In genomic region chr7:77536890-77537289, GRCm38 (mm10) we compare ENCODE assay signal across 16 mouse cellular contexts.
"Had no signal": no experiment of that assay in that cellular context is flagged by ENCODE, and none has a peak within 500 bp of the region (broad histone marks: within the 10 kb centered on the region; RNA-seq: fewer than 3 reads in every experiment).

No protein-coding gene starts in this region.

- H3K27ac ChIP-seq: intestine, embryonic 15.5 days; layer of hippocampus, adult 2 months; limb, embryonic 10.5 days; macrophage; neural tube, embryonic 12.5 days; stomach, embryonic 15.5 days had no signal

- H3K4me3 ChIP-seq: intestine, embryonic 15.5 days; layer of hippocampus, adult 2 months; limb, embryonic 10.5 days; megakaryocyte, embryonic 14.5 days; myocyte; neural tube, embryonic 12.5 days; stomach, embryonic 15.5 days had no signal

- H3K4me2 ChIP-seq: intestine, embryonic 15.5 days; liver, embryonic 11.5 days; lung, embryonic 14.5 days; neural tube, embryonic 12.5 days; stomach, embryonic 15.5 days had no signal

- DNase-seq: kidney, adult 18-20 months; kidney, postnatal 10 days; kidney, postnatal 4 days; lung, embryonic 14.5 days; lung, postnatal 14 days; thymus, adult 2 months; thymus, postnatal 25 days had no signal

- H3K9me3 ChIP-seq: intestine, embryonic 15.5 days; limb, embryonic 10.5 days; megakaryocyte, embryonic 14.5 days; neural tube, embryonic 12.5 days; stomach, embryonic 15.5 days had no signal

- H3K9ac ChIP-seq: intestine, embryonic 15.5 days; lung, embryonic 14.5 days; neural tube, embryonic 12.5 days; stomach, embryonic 15.5 days had no signal

- H3K27me3 ChIP-seq: intestine, embryonic 15.5 days; megakaryocyte, embryonic 14.5 days; neural tube, embryonic 12.5 days; stomach, embryonic 15.5 days had no signal

- H3K36me3 ChIP-seq: intestine, embryonic 15.5 days; limb, embryonic 10.5 days; neural tube, embryonic 12.5 days; stomach, embryonic 15.5 days had no signal

- H3K4me1 ChIP-seq: intestine, embryonic 15.5 days; limb, embryonic 10.5 days; megakaryocyte, embryonic 14.5 days; neural tube, embryonic 12.5 days; stomach, embryonic 15.5 days had no signal

- ATAC-seq: intestine, embryonic 15.5 days had no signal
